Mouse (Mus musculus) heart, adult 9 months (tissue): ENCODE data around the gene Atp11a.

ENCODE experiments used
- DNase-seq, 2 experiments: peaks; one replicate each; pipeline ENCODE4 v3.0.0; 2022; ENCODE audit warnings: low spot score in 2 of 2

The Atp11a gene

GRCm38 (mm10) chr8:12905599-12906321, 148.9 kb downstream of the Atp11a start:
- peak; percentile 77 to 93 for DNase-seq

GRCm38 (mm10) chr8:12906597-12906996, 149.8 kb downstream of the Atp11a start:
- no peak for DNase-seq

GRCm38 (mm10) chr8:12907730-12908129, 150.9 kb downstream of the Atp11a start:
- peak; percentile 56 to 82 for DNase-seq

- no peak for DNase-seq
These were observed 155.2 kb downstream of the Atp11a start for GRCm38 (mm10) chr8:12912011-12912410.

- DNase-seq = no peak
These were observed 158.6 kb downstream of the Atp11a start for GRCm38 (mm10) chr8:12915187-12916006.

GRCm38 (mm10) chr8:12916156-12916900, 159.5 kb downstream of the Atp11a start:
- DNase-seq = no peak

- DNase-seq = no peak
These were observed 160.2 kb downstream of the Atp11a start for GRCm38 (mm10) chr8:12917029-12917428.

- no peak for DNase-seq
These were observed 161.0 kb downstream of the Atp11a start for GRCm38 (mm10) chr8:12917831-12918230.
